Mouse (Mus musculus): ENCODE data around the gene Per2.

Per2 gene

DNA sequence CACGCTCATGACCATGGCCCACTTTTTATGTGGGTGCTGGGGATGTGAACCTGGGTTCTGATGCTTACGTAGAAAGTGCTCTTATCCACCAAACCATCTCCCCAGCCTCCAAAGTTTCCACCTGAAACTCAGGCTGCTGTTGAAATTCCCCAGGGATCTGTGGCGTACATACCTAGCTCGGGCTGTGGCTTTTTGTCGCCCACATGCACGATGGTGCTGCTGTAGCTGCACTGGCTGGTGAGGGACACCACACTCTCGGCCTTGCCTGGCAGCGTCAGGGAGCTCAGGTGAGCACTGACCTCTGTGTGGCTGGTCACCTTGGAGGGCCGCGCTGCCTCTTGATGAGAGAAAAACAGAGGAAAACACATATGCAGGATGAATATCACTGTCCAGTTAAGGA lies 29.9 kb downstream of the Per2 start:
- DNase-seq, result no peak

- DNase-seq, result peak; percentile 80
These were observed 30.5 kb downstream of the Per2 start for GRCm38 (mm10) chr1:91428614-91429013.

GRCm38 (mm10) chr1:91426397-91426796 lies 32.7 kb downstream of the Per2 start:
- DNase-seq, result no peak

DNA sequence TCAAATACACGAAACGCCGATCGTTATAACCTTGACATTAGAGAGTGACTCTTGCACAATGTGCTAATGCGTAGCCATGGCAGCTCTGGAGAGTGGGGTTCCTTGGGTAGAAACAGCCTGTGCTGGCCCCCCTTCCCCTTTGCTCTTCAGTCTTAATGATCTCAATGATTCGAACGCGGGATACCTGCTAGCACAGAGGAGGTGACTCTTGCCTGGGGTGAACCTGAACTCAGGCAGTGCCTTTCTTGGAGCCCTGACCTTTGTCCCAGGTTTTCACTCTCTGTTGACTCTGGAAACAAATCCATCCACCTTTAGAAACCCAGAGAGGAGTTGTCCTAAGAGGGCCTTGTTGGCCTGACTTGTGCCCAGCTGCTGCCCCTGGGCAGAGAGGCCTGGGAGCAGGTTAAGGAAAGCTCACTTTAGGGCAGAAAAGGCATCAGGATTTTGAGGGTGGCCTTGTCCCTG lies 38.5 kb downstream of the Per2 start:
- DNase-seq, result no peak

DNA sequence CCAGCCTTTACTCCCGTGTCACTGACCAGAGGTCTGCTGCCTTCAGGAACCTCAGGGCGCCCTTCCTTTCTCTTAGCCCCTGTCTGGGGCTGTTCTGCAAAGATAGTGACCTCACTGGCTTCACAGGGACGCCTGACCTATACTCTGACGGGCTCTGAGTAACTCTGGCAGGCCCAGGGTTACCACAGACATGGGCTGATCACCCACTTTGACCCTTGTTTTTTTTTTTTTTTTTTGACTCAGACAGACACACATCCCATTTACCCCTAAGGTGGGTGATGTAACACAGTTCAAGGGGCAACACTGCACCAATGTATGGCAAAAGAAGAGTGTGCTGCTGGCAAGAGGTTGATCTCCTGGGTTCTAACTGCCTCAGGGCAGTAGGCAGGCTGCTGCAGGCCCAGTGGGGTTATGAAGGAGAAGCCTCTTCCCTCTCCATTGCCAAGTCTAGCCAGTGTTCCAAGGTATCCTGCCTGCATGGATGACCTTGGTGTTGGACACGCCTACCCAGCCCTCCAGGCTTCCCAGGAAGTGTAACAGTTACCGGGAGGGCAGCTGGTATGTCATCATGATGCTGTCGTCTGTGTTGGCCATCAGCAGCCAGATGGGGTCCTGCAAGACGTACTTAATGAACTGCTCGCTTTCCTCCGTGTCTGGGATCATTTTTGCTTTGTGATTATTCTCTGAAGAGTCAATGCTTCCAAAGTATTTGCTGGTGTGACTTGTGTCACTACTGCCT lies 39.1 kb downstream of the Per2 start:
- no peak for DNase-seq

GRCm38 (mm10) chr1:91417991-91418390 lies 41.1 kb downstream of the Per2 start:
- no peak for DNase-seq

DNA sequence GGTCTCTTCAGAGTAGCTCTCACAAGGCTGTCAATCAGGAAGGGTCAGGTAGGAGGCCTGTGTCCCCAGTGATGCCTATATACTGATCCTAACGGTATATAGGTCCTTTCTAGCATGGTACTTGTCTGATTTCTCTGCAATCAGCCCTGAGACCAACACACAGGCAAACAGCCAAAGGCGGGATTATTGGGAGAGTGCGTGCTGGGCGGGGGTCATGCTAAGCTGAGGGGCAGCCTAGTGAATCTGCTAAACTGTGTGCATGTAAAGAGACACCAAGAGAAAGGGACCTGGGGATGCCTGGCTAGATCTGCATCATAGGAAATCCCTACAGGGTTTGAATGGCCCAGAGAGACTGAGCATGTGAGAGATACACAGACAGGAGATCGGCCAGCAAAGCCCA lies 43.8 kb downstream of the Per2 start:
- DNase-seq, result no peak

DNA sequence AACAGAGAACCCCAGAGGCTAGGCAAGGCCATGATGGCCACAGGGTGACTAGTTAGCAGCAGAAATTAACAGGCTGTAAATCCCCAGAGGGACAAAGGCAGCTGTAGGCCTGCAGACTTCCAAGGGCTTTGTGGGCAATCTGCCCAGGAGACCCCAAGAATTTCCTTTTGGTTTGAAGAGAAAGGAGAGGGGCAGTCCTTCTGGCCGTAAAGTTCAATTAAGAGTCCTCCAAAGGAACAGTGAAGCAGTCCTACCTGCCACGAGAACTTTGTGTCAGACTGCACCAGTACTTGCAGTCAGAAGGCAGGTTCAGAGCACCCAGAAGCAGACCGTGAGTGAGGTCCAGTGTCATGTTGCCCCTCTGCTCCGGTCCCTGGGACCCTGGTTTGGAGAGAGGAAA lies 44.2 kb downstream of the Per2 start:
- no peak for DNase-seq

DNA sequence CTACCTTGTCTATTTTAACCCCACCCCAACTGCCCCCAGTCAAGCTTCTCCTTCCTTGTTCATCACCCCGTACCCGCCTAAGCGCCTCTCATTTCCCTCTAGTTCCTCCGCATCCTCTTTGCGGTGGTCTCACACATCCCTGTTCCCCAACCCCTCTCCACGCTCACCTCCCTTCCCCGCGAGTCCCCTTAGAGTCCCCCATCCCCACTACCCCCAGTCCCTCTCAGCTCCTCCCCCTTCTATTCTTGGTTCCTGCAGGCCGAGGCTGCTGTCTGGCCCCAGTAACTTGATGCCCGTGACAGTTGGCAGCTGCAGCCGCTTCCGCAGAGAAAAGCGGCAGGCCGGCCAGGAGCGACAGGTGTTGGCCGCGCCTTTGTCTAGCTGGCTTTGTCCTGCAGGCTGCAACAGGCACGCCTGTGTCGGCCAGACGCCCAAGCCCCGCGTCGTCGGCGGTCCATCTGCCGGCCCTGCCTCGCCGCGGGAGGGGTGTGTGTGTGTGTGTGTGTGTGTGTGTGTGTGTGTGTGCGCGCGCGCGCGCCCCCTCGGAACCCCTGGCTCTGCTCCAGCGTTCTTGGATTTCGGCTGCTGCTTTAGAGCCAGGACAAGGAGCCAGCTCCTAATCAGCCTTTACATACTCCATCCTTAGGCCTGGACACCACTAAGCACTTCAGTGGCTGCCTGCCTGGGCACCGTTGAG lies 45.1 kb downstream of the Per2 start, which contains the start of gene Hes6:
Hes6 (minus strand) TSS at position 141 of the 697 bp plus-strand sequence.
- DNase-seq, result peak; percentile 51

DNA sequence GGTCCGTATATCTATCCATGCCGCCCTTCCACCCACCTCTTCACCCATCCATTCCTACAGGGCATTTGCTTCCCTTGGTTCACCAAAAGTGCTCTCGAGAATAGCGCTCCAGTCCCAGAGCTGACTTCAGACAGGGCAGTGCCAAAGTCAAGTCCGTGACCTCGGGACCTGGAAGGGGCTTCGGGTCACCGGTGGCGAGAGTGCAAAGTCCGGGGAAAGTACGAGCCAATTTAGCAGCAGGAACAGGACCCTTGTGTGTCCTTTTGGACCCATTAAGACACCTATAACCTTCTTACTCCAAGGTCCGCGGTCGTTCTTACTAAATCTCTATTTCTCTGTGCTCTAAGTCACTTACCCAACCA lies 45.6 kb downstream of the Per2 start:
- DNase-seq, result no peak

DNA sequence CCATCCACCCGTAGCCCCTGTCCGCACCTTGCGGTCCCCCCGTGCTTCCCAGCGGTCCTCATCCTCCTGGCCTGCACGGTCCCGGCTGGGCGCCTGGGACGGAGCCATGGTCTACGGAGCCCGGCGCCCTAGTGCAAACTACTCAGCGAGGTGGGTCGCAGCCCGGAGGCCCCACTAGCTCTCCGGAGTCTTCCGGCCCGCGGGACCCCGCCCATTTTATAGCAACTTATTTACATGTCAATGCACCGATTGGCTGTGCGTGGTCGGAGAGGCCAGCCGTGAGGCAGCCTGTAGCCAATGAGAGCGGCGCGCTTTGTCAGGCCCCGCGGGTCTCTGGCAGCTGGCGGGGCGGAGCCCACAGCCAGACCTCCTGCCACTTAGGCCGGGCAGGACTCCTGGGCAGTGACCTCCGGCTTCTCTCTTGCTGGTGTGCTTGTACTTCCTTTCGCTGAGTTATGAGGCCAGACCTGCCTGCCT lies 46.1 kb downstream of the Per2 start:
- DNase-seq, result peak; percentile 95

- peak; percentile 35 for DNase-seq
These were observed 46.7 kb downstream of the Per2 start for GRCm38 (mm10) chr1:91412286-91413029.

- no peak for DNase-seq
These were observed 47.4 kb downstream of the Per2 start for GRCm38 (mm10) chr1:91411631-91412285.

- DNase-seq, result no peak
These were observed 51.3 kb downstream of the Per2 start for GRCm38 (mm10) chr1:91407819-91408218.

GRCm38 (mm10) chr1:91405406-91406169 lies 53.5 kb downstream of the Per2 start:
- no peak for DNase-seq

GRCm38 (mm10) chr1:91404976-91405375 lies 54.1 kb downstream of the Per2 start:
- DNase-seq, result no peak

DNA sequence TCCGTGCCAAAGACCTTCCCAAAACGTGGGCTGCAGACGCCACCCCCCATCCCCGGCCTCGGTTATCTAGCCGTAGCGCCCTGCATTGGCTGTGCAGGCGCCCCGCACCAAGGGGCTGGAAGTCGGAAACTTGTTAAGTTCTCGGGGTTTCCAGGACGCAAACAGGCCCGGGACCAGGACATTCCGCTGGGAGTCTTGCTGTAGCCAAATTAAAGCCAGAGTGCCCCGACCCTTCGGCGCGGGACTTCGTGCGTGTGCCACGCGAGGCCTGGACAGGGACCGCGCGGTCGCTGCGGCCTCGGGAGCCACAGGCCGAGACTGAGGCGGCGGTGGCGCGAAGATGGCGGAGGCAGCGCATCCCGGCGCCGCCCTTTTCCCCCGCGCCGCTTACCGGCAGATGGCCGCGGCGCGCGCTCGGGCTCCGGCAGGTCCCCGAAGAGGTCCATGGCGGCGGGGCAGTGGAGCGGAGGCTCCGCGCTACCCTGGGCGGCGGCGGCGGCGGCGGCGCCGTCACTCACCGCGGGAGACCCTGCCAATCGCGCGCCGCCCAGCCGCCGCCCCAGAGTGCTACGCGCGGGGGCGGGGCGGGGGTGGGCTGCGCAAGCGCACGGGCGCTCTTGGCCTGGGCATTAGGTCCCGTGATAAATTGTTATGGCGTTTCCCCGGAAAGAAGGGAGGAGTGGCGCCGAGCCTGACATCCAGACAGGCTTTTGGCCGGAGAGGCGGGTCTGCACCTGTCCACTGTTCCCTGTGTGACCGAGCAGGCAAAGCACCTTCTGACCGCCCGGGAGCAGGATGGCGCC lies 60.7 kb downstream of the Per2 start, which contains the start of gene Ilkap:
Ilkap (minus strand) TSS at position 556 of the 803 bp plus-strand sequence.
- DNase-seq, result peak; percentile 92

DNA sequence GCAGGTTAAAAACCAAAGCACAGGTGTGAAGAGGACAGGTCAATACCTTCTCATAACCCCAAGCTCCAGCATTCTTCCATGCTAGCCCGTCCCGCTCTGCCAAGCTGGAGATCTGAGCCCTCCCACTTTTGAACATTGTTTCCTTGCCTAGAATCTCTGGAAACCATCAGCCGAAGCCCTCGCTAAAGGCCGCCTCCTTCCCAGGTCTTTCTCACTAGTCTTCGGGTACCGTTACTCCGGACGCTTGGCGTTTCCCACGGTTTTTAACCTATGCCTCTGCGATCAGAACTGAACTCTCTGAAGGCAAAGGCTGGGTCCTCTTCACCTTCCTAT lies 61.2 kb downstream of the Per2 start:
- peak; percentile 17 for DNase-seq

DNA sequence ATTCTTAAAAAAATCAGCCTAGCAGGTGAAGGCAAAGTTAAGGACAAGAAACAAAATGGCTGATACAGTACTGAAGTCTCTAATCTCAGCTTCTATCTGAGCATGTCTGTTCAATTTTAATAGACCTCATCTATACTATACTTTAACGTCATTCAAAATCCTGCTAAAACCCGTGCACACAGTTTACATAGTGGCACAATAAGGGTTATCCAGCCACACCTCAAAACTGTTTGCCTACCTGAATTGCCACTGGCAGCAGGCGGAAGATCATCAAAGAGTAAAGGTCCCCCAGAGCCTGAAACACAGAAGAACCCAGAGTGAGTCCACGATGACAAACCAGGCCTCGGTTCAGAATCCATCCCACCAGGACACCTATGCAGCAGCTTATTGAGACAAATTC lies 68.8 kb downstream of the Per2 start:
- DNase-seq, result no peak

DNA sequence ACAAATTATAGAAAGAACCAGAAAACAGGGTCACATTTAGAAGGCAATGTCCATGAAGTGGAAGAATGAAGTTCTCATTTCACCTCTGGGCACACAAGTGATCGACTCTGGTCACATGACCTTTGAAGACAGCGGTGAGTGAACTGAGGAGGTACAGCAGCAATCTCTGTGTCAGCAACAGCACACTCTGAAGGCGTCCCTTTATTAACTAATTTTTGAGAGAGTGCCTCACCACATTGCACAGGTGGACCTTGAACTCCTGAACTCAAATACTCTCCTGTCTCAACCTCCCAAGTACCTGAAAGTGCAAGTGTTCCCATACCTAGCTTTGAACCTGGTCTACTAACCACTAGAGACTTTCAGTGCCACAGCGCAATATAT lies 78.0 kb downstream of the Per2 start:
- no peak for DNase-seq

DNA sequence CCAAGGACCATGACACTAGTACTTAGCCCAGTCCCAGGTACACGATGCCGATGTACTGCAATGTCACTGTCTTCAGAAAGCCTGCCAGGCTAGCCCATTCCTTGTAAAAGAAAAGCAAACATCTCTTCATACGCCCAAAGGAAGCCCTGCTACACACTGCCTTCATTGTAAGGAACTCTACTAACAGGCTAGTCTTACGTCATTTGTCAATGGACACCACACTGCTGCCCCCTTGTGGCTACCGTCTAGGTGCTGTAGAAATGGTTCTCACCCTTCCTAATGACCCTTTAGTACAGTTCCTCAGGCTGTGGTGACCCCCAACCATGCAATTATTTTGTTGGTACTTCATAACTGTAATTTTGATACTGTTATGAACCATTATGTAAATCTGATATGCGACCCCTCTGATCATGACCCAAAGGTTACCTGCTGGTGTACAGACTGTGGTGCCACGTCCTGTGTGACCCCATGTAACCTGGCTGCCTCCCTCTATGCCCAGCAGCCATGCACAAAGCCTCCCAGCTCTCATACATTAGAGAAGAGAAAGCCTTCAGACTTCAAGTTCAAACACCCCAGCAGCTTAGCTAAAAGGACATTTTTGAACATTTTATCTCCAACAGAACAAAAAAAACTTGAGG lies 78.6 kb downstream of the Per2 start:
- peak; percentile 85 for DNase-seq
